Mouse (Mus musculus): ENCODE measurements around the gene Tbc1d5. TPM values are rescaled to one million over a fixed set of nuclear protein-coding genes. Genes with fewer than 3 reads are reported as not detected.

Gene Tbc1d5
- polyA plus RNA-seq, 1 experiment = 6.7 TPM

- TF ChIP-seq MYOG (IDR thresholded peaks at IDR 0.05; ENCODE audit: control insufficient read depth, extremely low read depth, insufficient read length) (no peak), USF1 (IDR thresholded peaks at IDR 0.05; ENCODE audit: low read depth) (no peak), MAX (IDR thresholded peaks at IDR 0.05) (no peak), CEBPB (IDR thresholded peaks at IDR 0.05; ENCODE audit: low read depth) (no peak), CTCF (IDR thresholded peaks at IDR 0.05; ENCODE audit: control insufficient read depth, insufficient read depth, insufficient read length) (no peak), FOSL1 (IDR thresholded peaks at IDR 0.05; ENCODE audit: insufficient read depth, low read length, poor library complexity, severe bottlenecking) (no peak), MYOD1 (IDR thresholded peaks at IDR 0.05; ENCODE audit: control insufficient read depth, insufficient read length, low read depth) (no peak)
- no peak overlapping the region for H3ac ChIP-seq (ENCODE audit: control insufficient read depth, insufficient read length, low read depth)
- H3K36me3 ChIP-seq (ENCODE audit: control insufficient read depth, insufficient read depth) = no peaks in the 10 kb centered on the region
- no peak overlapping the region for H3K4me3 ChIP-seq (ENCODE audit: insufficient read depth, poor library complexity, severe bottlenecking)
- no peaks in the 10 kb centered on the region for H3K79me2 ChIP-seq (ENCODE audit: control insufficient read depth, insufficient read depth)
- H3K27me3 ChIP-seq (ENCODE audit: control insufficient read depth, insufficient read depth, insufficient read length) = no peaks in the 10 kb centered on the region
- no peaks in the 10 kb centered on the region for H3K79me3 ChIP-seq (ENCODE audit: low read depth)
Observed at GRCm38 (mm10) chr17:50688135-50688534, 491.0 kb downstream of the Tbc1d5 start.

GRCm38 (mm10) chr17:50687670-50688069, 491.5 kb downstream of the Tbc1d5 start:
- TF ChIP-seq CEBPB (IDR thresholded peaks at IDR 0.05; ENCODE audit: low read depth) (no peak), MAX (IDR thresholded peaks at IDR 0.05) (no peak), CTCF (IDR thresholded peaks at IDR 0.05; ENCODE audit: control insufficient read depth, insufficient read depth, insufficient read length) (no peak), USF1 (IDR thresholded peaks at IDR 0.05; ENCODE audit: low read depth) (no peak)
- no peaks in the 10 kb centered on the region for H3K79me3 ChIP-seq (ENCODE audit: low read depth)
- H3K27me3 ChIP-seq (ENCODE audit: control insufficient read depth, insufficient read depth, insufficient read length) = no peaks in the 10 kb centered on the region

GRCm38 (mm10) chr17:50684960-50685645, 494.0 kb downstream of the Tbc1d5 start:
- no peaks in the 10 kb centered on the region for H3K36me3 ChIP-seq (ENCODE audit: control insufficient read depth, insufficient read depth)
- H3K27me3 ChIP-seq (ENCODE audit: control insufficient read depth, insufficient read depth, insufficient read length) = no peaks in the 10 kb centered on the region
- no peaks in the 10 kb centered on the region for H3K79me2 ChIP-seq (ENCODE audit: control insufficient read depth, insufficient read depth)
- no peak overlapping the region for H3ac ChIP-seq (ENCODE audit: control insufficient read depth, insufficient read length, low read depth)
- TF ChIP-seq MYOG (IDR thresholded peaks at IDR 0.05; ENCODE audit: control insufficient read depth, extremely low read depth, insufficient read length) (no peak), MAX (IDR thresholded peaks at IDR 0.05) (no peak), MYOD1 (IDR thresholded peaks at IDR 0.05; ENCODE audit: control insufficient read depth, insufficient read length, low read depth) (no peak)
- no peak overlapping the region for H3K4me3 ChIP-seq (ENCODE audit: insufficient read depth, poor library complexity, severe bottlenecking)
- no peaks in the 10 kb centered on the region for H3K79me3 ChIP-seq (ENCODE audit: low read depth)

More at GRCm38 (mm10) chr17:50687670-50688069, 491.5 kb downstream of the Tbc1d5 start:
- no peak overlapping the region for H3K4me3 ChIP-seq (ENCODE audit: insufficient read depth, poor library complexity, severe bottlenecking)
- H3ac ChIP-seq (ENCODE audit: control insufficient read depth, insufficient read length, low read depth) = no peak overlapping the region
- no peaks in the 10 kb centered on the region for H3K79me2 ChIP-seq (ENCODE audit: control insufficient read depth, insufficient read depth)
- H3K36me3 ChIP-seq (ENCODE audit: control insufficient read depth, insufficient read depth) = no peaks in the 10 kb centered on the region
